Mouse (Mus musculus) E14TG2a.4 (cell line): ENCODE measurements around the gene Hist1h2ba.
A peak's percentile ranks its signal among the peaks of the same experiment; 100 is the strongest.

Experiments used
- H3K27me3 ChIP-seq: 2 replicates; pipeline ENCODE4 v1.6.1; 2014; ENCODE audit warnings: low read length, control low read depth; ENCODE audit not compliant: insufficient read depth
- H3K36me3 ChIP-seq: 2 replicates; pipeline ENCODE4 v1.6.1; 2014; ENCODE audit warnings: low read length, control low read depth; ENCODE audit not compliant: insufficient read depth
- H3K4me1 ChIP-seq: replicated peaks from 2 replicates; pipeline ENCODE4 v1.6.1; 2014; ENCODE audit warnings: low read depth, low read length, control low read depth
- H3K4me3 ChIP-seq: replicated peaks from 2 replicates; pipeline ENCODE4 v1.5.1; 2014; ENCODE audit warnings: mild to moderate bottlenecking, low read length
- H3K9me3 ChIP-seq: 2 replicates; pipeline ENCODE4 v1.6.1; 2014; ENCODE audit warnings: low read length, control low read depth
- CTCF ChIP-seq: conservative IDR thresholded peaks from 2 replicates; pipeline ENCODE4 v1.5.1; 2014; ENCODE audit warnings: low read length
- NANOG ChIP-seq: IDR thresholded peaks from 2 replicates; pipeline ENCODE4 v1.6.1; 2014; ENCODE audit warnings: borderline replicate concordance, low read length, mixed read lengths
- POU5F1 ChIP-seq: IDR thresholded peaks from 2 replicates; pipeline ENCODE4 v1.6.1; 2014; ENCODE audit warnings: low read length, borderline replicate concordance

Gene Hist1h2ba

GRCm38 (mm10) chr13:23942861-23943260 is 8.9 kb upstream of the Hist1h2ba start:
- peaks cover 13% of the 10 kb centered on the region; the same call in 1 of the 2 replicates for H3K27me3 ChIP-seq
- no peak for TF ChIP-seq POU5F1
- no peak for TF ChIP-seq CTCF
- TF ChIP-seq NANOG: no peak

GRCm38 (mm10) chr13:23940291-23940690 is 6.3 kb upstream of the Hist1h2ba start:
- no peaks in the 10 kb centered on the region for H3K9me3 ChIP-seq
- H3K27me3 ChIP-seq: peaks cover 27% of the 10 kb centered on the region
- H3K4me3 ChIP-seq: no peak overlapping the region
- no peaks in the 10 kb centered on the region for H3K4me1 ChIP-seq
- TF ChIP-seq NANOG (no peak), CTCF (no peak), POU5F1 (no peak)
- H3K36me3 ChIP-seq: no peaks in the 10 kb centered on the region

More at GRCm38 (mm10) chr13:23942861-23943260, 8.9 kb upstream of the Hist1h2ba start:
- Histone ChIP-seq H3K4me1 (no peaks in the 10 kb centered on the region), H3K36me3 (no peaks in the 10 kb centered on the region), H3K9me3 (no peaks in the 10 kb centered on the region), H3K4me3 (no peak overlapping the region)

- H3K36me3 ChIP-seq: no peaks in the 10 kb centered on the region
- TF ChIP-seq POU5F1 (no peak), CTCF (no peak), NANOG (no peak)
- H3K4me1 ChIP-seq: peaks cover 8% of the 10 kb centered on the region
- peaks cover 43% of the 10 kb centered on the region for H3K27me3 ChIP-seq
- H3K9me3 ChIP-seq: no peaks in the 10 kb centered on the region; the same call in 1 of the 2 replicates
- H3K4me3 ChIP-seq: no peak overlapping the region
Measured at GRCm38 (mm10) chr13:23938699-23939098, 4.7 kb upstream of the Hist1h2ba start.

GRCm38 (mm10) chr13:23934211-23934520 is 210 bp upstream of the Hist1h2ba start, which contains the start of gene Hist1h2aa:
Hist1h2aa (plus strand) TSS chr13:23934462.
- Histone ChIP-seq H3K4me3 (peak within 1 kb of the TSS; percentile 55), H3K9me3 (no peaks in the 10 kb centered on the region; the same call in 1 of the 2 replicates)
- TF ChIP-seq POU5F1 (no peak), CTCF (no peak), NANOG (no peak)

GRCm38 (mm10) chr13:23930904-23931303 is 3.1 kb downstream of the Hist1h2ba start:
- peaks cover 13% of the 10 kb centered on the region for H3K4me1 ChIP-seq
- no peaks in the 10 kb centered on the region; the same call in 1 of the 2 replicates for H3K9me3 ChIP-seq
- TF ChIP-seq NANOG: no peak
- TF ChIP-seq POU5F1: no peak
- no peak for TF ChIP-seq CTCF
- H3K4me3 ChIP-seq: no peak overlapping the region
- no peaks in the 10 kb centered on the region for H3K36me3 ChIP-seq
- peaks cover 62% of the 10 kb centered on the region for H3K27me3 ChIP-seq

More at GRCm38 (mm10) chr13:23934211-23934520, 210 bp upstream of the Hist1h2ba start, which contains the start of gene Hist1h2aa:
- Histone ChIP-seq H3K27me3 (peaks cover 72% of the 10 kb centered on the region), H3K4me1 (peaks cover 13% of the 10 kb centered on the region), H3K36me3 (no peaks in the 10 kb centered on the region)

- no peak for TF ChIP-seq NANOG
- no peak for TF ChIP-seq POU5F1
- no peak for TF ChIP-seq CTCF
- peaks cover 13% of the 10 kb centered on the region for H3K4me1 ChIP-seq
- no peaks in the 10 kb centered on the region for H3K36me3 ChIP-seq
- H3K27me3 ChIP-seq: peaks cover 57% of the 10 kb centered on the region
- H3K4me3 ChIP-seq: no peak overlapping the region
- no peaks in the 10 kb centered on the region; the same call in 1 of the 2 replicates for H3K9me3 ChIP-seq
Measured at GRCm38 (mm10) chr13:23930461-23930860, 3.5 kb downstream of the Hist1h2ba start.

GRCm38 (mm10) chr13:23928637-23929036 is 5.3 kb downstream of the Hist1h2ba start:
- no peak overlapping the region for H3K4me3 ChIP-seq
- no peaks in the 10 kb centered on the region for H3K36me3 ChIP-seq
- peaks cover 5% of the 10 kb centered on the region; the same call in 1 of the 2 replicates for H3K4me1 ChIP-seq
- no peak for TF ChIP-seq NANOG
- TF ChIP-seq POU5F1: no peak
- TF ChIP-seq CTCF: no peak
- H3K27me3 ChIP-seq: peaks cover 40% of the 10 kb centered on the region
- no peaks in the 10 kb centered on the region for H3K9me3 ChIP-seq

- H3K27me3 ChIP-seq: peaks cover 12% of the 10 kb centered on the region; the same call in 1 of the 2 replicates
- H3K36me3 ChIP-seq: no peaks in the 10 kb centered on the region
- H3K4me1 ChIP-seq: no peaks in the 10 kb centered on the region
- no peak for TF ChIP-seq CTCF
- no peak for TF ChIP-seq NANOG
- TF ChIP-seq POU5F1: no peak
- H3K4me3 ChIP-seq: no peak overlapping the region
- H3K9me3 ChIP-seq: no peaks in the 10 kb centered on the region
Measured at GRCm38 (mm10) chr13:23925792-23926191, 8.2 kb downstream of the Hist1h2ba start.

GRCm38 (mm10) chr13:23917674-23918073 is 16.3 kb downstream of the Hist1h2ba start:
- Histone ChIP-seq H3K4me3 (no peak overlapping the region), H3K27me3 (no peaks in the 10 kb centered on the region), H3K36me3 (no peaks in the 10 kb centered on the region), H3K9me3 (no peaks in the 10 kb centered on the region), H3K4me1 (no peaks in the 10 kb centered on the region)
- TF ChIP-seq CTCF (no peak), POU5F1 (no peak), NANOG (no peak)
